Mouse (Mus musculus) thymus, postnatal 14 days (tissue): ENCODE measurements around the gene Plekhg5.

Experiments
- DNase-seq: peaks from one replicate; pipeline ENCODE4 v3.0.0; 2021

The Plekhg5 gene

GRCm38 (mm10) chr4:152070494-152071396, 1.6 kb upstream of the Plekhg5 start:
- no peak for DNase-seq

GRCm38 (mm10) chr4:152072655-152073054, 357 bp downstream of the Plekhg5 start:
- DNase-seq, result no peak

- DNase-seq, result no peak
These were observed 1.4 kb downstream of the Plekhg5 start for GRCm38 (mm10) chr4:152073715-152074114.

- DNase-seq, result no peak
These were observed 2.2 kb downstream of the Plekhg5 start for GRCm38 (mm10) chr4:152074548-152074947.

- DNase-seq, result no peak
These were observed 4.9 kb downstream of the Plekhg5 start for GRCm38 (mm10) chr4:152077191-152077590.

GRCm38 (mm10) chr4:152078105-152078530, 5.8 kb downstream of the Plekhg5 start:
- DNase-seq, result no peak

GRCm38 (mm10) chr4:152079261-152079660, 7.0 kb downstream of the Plekhg5 start:
- DNase-seq, result no peak

GRCm38 (mm10) chr4:152079931-152080330, 7.6 kb downstream of the Plekhg5 start:
- DNase-seq, result no peak

- no peak for DNase-seq
These were observed 11.4 kb downstream of the Plekhg5 start for GRCm38 (mm10) chr4:152083611-152084220.

GRCm38 (mm10) chr4:152084616-152085015, 12.3 kb downstream of the Plekhg5 start:
- DNase-seq, result no peak

- peak; percentile 81 for DNase-seq
These were observed 14.4 kb downstream of the Plekhg5 start for GRCm38 (mm10) chr4:152086505-152087210.

- no peak for DNase-seq
These were observed 15.1 kb downstream of the Plekhg5 start for GRCm38 (mm10) chr4:152087211-152088081.

GRCm38 (mm10) chr4:152088133-152088532, 15.8 kb downstream of the Plekhg5 start:
- no peak for DNase-seq

- DNase-seq, result no peak
These were observed 16.3 kb downstream of the Plekhg5 start for GRCm38 (mm10) chr4:152088556-152089120.

- DNase-seq, result no peak
These were observed 17.9 kb downstream of the Plekhg5 start for GRCm38 (mm10) chr4:152090191-152090590.

GRCm38 (mm10) chr4:152092751-152093293, 20.5 kb downstream of the Plekhg5 start:
- DNase-seq, result no peak

GRCm38 (mm10) chr4:152094233-152094632, 21.9 kb downstream of the Plekhg5 start:
- DNase-seq, result no peak

- DNase-seq, result peak; percentile 79
These were observed 23.9 kb downstream of the Plekhg5 start for GRCm38 (mm10) chr4:152095937-152096910.

- DNase-seq, result no peak
These were observed 24.6 kb downstream of the Plekhg5 start for GRCm38 (mm10) chr4:152096927-152097326.
